Mouse (Mus musculus): ENCODE measurements at regions not wholly inside any gene's neighbourhood (a gene's known extent, or its start where the extent isn't known, plus 50 kb on each side); places are given as distances from the start of the nearest gene placed in this dataset.
"Not testable (repeated sequence)": the region's sequence is repeated elsewhere in the genome, so short reads cannot be mapped to it uniquely, and the experiment has no call there.

DNA sequence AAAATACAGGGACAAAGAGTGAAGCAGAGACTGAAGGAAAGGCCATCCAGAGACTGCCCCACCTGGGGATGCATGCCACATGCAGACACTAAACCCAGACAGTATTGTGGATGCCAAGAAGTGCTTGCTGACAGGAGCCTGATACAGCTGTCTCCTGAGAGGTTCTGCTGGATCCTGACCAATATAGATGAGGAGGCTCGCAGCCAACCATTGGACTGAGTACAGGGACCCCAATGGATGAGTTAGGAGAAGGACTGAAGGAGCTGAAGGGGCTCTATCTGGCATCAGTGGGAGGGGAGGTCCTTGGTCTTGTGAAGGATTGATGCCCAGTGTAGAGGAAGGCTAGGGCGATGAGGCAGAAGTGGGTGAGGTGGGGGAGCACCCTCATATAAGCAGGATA is 514.4 kb downstream of the Gja1 start:
- in situ Hi-C loops (cut with MseI, MboI) = not testable (repeated sequence)

DNA sequence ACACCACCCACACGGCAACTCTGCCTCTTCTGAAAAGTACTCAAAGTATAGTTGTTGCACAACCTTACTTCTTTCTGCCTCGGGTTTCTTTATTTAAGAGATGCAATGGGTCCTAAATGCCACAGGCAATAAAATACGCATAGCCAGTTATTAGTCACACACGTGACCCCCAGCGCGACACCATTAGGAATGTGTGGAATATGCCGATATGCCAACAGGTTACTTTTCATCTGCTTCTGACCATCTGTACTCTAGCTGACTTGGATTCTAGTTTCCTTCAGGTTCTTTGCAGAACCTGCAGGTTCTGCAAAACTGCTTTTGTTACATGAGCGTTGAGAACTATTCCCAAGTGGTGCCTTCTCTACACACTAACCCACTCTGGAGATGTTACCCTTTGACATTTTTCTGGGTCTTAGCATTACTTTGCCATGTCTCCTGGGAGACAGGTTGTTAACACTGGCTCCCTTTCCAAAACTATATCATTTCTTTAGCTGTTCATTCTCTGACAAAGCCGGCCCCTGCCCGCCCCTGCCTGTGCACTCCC is 515.6 kb downstream of the Gja1 start:
- in situ Hi-C loops (cut with MseI, MboI) = no loop called here

- in situ Hi-C loops (cut with MseI, MboI) = no loop called here
Measured at GRCm38 (mm10) chr10:56893210-56893705, 516.1 kb downstream of the Gja1 start.

DNA sequence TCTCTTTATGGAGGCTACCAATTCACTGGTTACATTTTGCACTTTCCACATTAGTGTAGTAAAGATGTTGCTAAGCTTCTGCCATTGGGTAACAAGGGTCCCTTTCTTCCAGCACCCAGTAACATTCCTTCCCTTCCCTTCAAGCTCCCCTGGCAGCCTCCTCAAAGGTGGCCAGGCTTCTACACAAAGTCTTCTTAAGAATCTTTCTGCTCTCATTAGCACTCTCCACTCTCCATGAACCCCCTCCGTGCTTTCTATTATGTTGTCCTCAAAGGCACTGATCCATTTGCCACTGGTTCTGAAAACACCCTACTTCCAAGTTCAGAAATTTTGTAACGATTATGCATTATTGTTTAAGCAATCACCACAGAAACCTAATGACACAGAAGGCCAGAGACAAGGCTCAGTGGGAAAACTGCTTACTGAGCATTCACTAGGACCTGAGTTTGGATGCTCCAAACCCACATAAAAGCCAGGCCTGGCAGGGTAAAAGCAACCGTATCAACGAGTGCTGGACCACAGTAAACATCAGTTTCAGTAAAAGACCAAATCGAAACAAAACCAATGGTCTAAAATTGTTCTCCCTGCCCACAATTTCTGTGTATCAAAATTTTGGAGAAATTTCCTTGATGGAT is 522.6 kb downstream of the Gja1 start:
- in situ Hi-C loops (cut with MseI, MboI) = no loop called here

- in situ Hi-C loops (cut with MseI, MboI) = no loop called here
Measured at GRCm38 (mm10) chr10:56900914-56901313, 523.8 kb downstream of the Gja1 start.

DNA sequence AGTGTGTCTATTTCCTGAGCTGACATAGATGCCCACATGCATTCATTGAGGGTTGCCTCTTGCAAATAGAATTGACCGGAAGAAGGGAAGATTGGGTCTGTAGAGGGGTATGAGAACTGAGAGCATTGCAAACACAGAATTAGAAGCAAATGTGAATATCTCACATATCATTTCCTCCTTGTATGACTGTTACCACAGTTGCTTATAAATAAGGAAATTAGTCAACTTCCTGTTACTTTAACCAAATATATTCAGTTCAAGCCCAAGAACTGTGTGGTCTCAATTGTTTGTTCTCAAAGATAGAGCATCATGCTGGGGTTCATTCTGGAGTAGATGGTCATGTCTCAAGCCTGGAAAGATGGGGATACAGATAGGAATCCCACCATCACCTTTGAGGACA is 535.6 kb downstream of the Gja1 start:
- in situ Hi-C loops (cut with MseI, MboI) = no loop called here

DNA sequence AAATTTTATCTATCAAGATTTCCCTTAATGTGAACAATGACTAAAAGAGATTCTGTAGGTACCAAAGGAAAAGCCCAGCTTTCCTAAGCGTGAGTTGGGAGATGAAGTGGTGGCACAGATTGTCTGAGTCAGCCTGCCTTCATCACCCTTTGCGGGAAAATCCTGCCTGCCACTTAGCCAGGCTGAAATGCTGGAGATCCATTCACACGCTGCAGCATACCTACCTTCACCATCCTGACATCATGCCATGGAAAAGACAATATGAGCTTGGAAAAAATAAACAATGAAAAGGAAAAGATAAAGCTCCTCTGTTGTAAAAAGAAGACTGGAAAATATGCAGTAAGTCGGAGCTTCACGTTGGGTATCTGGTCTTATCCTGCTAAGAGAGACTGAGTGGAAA is 537.0 kb downstream of the Gja1 start:
- in situ Hi-C loops (cut with MseI, MboI) = no loop called here

GRCm38 (mm10) chr10:56918412-56918811 is 541.3 kb downstream of the Gja1 start:
- in situ Hi-C loops (cut with MseI, MboI) = no loop called here

DNA sequence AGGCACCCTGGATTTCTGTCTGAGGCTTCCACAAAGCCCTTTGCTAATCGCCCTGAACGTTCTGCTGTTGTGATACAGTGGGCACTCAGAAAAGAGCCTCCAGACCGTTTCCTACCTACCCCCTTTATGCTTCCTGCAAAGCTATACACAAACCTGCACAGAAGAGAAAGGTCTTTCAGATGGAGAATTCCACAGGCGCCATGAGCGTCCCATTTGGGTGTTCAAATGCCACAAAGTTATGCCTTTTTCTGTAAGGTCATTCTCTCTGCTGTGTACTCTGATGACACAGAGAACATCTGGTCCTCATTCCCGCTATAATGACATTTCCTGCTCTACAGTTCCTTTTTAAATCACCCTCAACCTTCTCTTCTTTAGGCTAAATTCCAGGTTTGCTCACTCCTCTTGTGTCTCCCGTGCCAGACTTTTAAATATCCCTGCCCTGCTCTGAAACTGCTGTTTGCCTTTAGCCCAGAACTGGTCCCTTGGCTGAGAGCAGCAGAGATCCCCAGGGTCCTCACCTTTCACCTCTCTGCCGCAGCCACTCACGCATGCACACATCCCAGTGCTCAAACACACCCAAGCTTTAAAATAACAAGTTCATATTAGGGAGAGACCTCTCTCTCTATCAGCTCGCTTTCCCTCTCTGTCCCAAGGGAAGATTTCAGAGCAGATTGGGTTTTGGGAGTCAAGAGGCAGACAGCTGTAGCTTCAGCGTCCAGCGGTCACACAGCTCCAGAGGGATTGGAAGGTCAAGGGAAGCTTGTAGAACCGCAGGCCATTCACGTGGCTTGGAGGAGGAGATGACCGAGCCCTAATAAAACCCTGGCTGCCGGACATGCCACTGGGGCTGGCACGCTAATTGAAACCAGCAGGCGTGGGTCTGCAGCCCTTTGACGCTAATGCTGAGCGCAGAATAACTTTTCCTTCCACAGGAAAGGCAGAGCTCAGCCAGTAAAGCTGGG is 543.9 kb downstream of the Gja1 start:
- in situ Hi-C loops (cut with MseI, MboI) = no loop called here

DNA sequence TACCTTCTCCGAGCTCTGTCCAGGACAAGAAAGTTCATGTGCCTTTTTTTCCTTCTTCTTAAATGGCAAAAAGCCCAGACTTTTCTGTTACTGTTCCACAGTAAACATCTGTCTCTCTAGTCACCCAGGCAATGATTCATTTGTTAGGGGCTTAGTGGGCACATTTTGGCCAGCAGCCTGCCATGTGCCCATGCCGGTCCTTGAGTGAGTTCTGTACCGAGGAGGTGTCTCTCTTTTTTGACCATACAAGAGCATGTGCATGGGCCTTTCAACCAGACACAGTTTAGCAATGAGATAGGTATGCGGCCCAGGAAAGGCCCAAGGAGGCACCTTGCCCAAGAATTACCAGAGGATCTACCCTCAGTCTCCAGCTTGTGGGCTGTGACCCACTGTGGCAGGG is 551.0 kb upstream of the Hsf2 start:
- in situ Hi-C loops (cut with MseI, MboI) = no loop called here

GRCm38 (mm10) chr10:56941972-56942371 is 544.2 kb upstream of the Hsf2 start:
- in situ Hi-C loops (cut with MseI, MboI) = no loop called here

- in situ Hi-C loops (cut with MseI, MboI) = no loop called here
Measured at GRCm38 (mm10) chr10:56944434-56945145, 541.6 kb upstream of the Hsf2 start.

GRCm38 (mm10) chr10:56956728-56957127 is 529.5 kb upstream of the Hsf2 start:
- in situ Hi-C loops (cut with MseI, MboI) = no loop called here

DNA sequence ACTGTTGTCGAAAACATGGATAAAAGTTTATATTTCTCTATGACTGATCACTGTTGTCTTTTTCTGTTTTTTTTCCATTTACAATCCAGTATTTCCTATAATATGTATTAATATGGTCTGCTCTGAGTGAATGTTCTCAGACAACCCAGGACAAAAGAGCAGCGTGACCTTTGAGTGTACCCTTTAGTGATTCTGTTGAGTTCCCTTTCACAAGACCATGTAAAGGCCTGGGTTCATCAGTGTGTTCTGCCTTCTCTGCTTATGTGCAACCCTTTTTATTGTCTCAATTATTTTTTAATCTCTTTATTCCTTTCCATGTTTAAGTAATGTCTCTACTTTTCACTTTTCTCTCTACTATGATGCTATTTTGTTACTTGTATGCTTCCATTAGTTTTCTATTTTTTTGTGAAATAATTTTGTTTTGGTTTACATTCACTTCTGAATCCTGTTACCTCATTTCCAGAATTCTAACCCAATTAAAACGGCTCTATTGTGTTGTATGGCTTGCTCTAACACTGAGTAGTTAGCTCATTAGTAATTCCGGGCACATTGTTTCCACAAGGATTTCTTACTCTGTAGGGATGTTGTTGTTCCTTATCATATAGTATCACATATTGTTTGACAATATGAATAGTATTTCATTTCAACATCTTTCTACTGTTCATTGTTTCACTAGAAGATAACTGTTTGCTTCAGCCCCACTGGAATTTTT is 523.9 kb upstream of the Hsf2 start:
- in situ Hi-C loops (cut with MseI, MboI) = no loop called here

DNA sequence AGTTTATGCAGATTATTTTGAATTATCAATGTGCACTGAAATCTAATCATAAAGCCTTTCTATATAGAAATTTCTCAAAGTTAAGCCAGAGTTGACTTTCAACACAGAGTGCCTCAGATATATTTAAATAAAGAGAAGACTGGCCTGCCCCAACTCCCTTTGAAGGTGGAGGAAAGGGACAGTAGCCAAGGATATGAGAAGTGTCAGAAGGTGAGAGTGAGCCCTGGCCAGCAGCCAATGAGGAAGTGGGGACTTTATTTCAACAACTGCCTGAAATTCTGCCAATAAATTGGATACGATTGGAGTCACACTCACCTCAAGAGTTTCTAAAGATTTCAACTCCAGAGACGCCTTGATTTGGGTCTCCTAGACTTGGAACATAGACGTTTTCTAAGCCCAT is 523.0 kb upstream of the Hsf2 start:
- in situ Hi-C loops (cut with MseI, MboI) = no loop called here

DNA sequence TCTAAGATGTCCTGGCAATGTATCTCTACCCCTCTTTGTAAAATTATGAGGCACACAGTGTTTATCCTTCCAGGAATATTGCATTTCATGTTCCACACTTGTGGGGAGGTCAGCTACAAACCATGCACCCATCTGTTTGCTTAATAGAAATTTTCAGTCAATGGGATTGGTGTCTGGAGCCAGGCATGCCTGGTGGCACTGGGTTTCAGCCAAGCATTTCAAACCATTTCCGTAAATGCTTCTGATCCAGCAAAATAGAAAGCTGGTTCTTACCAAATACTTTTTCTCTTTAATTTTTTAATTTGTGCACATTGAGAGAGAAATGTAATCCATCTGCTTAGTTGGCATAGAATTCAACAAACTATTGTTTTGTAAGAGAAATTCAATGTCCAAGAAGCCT is 517.3 kb upstream of the Hsf2 start:
- in situ Hi-C loops (cut with MseI, MboI) = no loop called here

DNA sequence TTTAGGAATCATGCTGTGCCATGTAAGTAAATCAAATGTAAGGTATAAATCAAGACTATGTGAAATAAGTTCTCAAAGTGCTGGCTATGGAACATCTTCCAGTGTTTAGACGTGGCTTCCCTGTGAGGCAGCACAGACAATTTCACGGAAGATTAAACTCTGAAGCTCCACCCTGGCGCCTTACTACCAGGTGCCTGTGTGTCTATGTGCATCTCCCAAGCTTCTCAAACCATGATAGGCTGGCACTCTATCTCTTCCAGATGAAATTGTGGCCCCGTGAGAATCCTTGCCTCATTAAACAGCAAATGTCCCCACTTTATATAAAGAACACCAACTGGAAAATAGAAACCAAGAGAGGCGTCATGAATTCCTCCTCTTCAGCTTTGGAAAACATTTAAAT is 511.4 kb upstream of the Hsf2 start:
- in situ Hi-C loops (cut with MseI, MboI) = no loop called here

DNA sequence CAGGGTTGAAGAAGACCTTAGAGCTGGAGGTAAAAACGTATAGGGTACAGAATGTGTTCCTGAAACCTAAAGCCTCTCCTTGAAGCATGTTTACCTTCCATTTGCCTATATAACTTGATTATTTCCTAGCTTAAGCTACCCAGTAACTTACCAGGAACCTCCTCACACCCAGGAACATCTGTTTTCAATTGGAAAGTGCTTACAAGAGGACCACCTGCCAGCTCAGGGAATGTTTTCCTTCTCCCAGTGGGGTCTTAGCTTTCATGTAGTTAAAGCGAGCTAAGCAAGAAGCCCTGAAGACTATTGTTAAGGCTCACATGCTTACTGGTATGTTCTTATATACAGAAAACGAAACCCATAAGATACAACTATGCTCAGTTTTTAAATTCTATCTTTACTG is 506.6 kb upstream of the Hsf2 start:
- in situ Hi-C loops (cut with MseI, MboI) = no loop called here

DNA sequence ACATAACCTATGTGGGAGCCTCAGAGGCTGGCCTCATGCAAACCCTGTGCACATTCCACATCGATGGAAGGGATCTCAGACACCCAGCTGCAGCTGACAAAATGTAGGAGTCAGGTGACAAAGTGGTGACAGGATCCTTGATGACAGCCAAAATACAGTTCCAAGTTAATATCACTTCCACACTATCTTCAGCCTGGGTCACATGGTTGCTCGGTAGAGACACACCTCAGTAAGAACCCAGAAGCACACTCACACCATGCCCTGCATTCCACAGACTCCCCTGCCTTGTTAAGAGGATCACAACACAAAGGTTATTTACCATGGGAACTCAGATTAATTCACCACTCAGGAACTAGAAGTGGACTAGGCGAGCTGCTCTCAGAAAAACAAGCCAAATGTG is 505.4 kb upstream of the Hsf2 start:
- in situ Hi-C loops (cut with MseI, MboI) = no loop called here

DNA sequence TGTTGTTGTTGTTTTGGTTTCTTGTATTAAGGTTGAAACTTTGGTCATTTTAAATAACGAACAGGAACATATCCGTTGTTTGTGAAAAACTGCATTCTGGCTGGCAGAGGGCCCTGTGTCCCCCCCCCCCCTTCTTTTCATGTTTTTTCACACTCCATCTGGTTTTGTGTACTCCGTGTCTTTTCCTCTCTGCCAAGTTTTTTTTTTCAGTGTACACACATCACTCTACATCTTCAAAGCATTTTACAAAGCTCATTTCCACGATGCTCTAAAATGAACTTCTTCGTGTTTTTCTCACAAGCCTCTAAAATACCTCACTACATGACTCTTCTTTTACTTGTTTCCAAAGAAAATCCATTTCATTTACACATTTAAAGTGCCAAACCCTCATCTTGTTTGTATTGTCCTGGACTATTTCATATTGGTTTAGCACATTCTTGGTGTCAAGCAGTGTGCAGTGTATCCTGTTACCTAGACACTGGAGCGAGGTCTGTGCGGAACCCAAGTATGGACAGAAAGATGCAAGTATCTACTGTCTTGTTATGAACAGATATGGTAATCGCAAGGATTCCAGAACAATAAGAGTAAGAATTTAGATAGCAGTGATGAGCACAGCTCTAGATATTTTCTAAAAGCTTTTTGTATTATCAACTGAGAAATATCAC is 503.5 kb upstream of the Hsf2 start:
- in situ Hi-C loops (cut with MseI, MboI) = no loop called here

DNA sequence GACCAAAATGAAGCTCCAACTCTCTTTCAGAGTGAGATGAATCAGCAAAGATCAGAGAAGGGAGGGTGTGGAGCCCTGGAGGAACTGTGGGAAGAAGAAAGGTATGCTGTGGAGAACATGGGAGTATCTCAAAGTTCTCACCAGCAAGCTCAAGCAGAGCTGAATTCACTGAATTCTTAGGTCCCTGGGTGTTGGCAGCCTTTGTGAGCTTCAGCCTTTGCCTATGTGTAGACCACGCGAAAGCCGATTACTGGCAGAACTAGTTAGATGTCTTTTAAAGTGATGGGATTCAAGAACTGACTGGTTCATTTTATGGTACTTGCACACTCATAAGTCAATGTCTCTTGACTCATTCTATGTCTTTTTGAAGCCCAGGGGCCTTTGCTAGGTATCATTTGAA is 491.2 kb upstream of the Hsf2 start:
- in situ Hi-C loops (cut with MseI, MboI) = loop anchor here (10.0 kb wide), 1 partner anchor 620 kb away; the partner anchor contains the start of gene Gja1 (in 2 of the 2)
